In genomic region chr2:51982288-51982687, GRCm38 (mm10) we compare ENCODE assay signal across 10 mouse cellular contexts. TPM values are rescaled to one million over a fixed set of nuclear protein-coding genes. Genes with fewer than 3 reads are reported as not detected.
DNase-seq lines count a peak whose midpoint lies in the region; ATAC-seq and TF ChIP-seq lines count a peak whose summit lies in the region.
"Had no signal": no experiment of that assay in that cellular context is flagged by ENCODE, and none has a peak within 500 bp of the region (broad histone marks: within the 10 kb centered on the region; RNA-seq: fewer than 3 reads in every experiment).

No protein-coding gene starts in this region.

- intact Hi-C loops in left cerebral cortex, adult 2 months (cut with DNase I) = no loop called here

- no peak for TF ChIP-seq CTCF in left cerebral cortex, adult 2 months (IDR thresholded peaks at IDR 0.05)

- no peak for ATAC-seq in hindbrain, embryonic 13.5 days (ENCODE audit: low FRiP score)
- no peak for ATAC-seq in hindbrain, embryonic 11.5 days (ENCODE audit: low FRiP score)
- peak; percentile 81 for ATAC-seq in CD4-positive, CD25-positive, alpha-beta regulatory T cell, adult 4 months
- peak; percentile 85 for ATAC-seq in granulocyte monocyte progenitor cell, adult 5-6 weeks (replicated peaks; ENCODE audit: poor library complexity, severe bottlenecking)

- H3K27me3 ChIP-seq in hindbrain, embryonic 13.5 days = no peaks in the 10 kb centered on the region
- no peaks in the 10 kb centered on the region for H3K27me3 ChIP-seq in hindbrain, embryonic 11.5 days (ENCODE audit: control insufficient read depth, insufficient read depth, low read length)

- H3K9me3 ChIP-seq in hindbrain, embryonic 13.5 days = no peaks in the 10 kb centered on the region
- no peaks in the 10 kb centered on the region for H3K9me3 ChIP-seq in hindbrain, embryonic 11.5 days (ENCODE audit: control insufficient read depth, low read length)

- H3K4me1 ChIP-seq in hindbrain, embryonic 13.5 days (replicated peaks) = no peaks in the 10 kb centered on the region
- no peaks in the 10 kb centered on the region for H3K4me1 ChIP-seq in hindbrain, embryonic 11.5 days (replicated peaks; ENCODE audit: control insufficient read depth, insufficient read depth, low read length)

- no peaks in the 10 kb centered on the region for H3K36me3 ChIP-seq in hindbrain, embryonic 13.5 days
- no peaks in the 10 kb centered on the region for H3K36me3 ChIP-seq in hindbrain, embryonic 11.5 days (ENCODE audit: control insufficient read depth, insufficient read depth, low read length)

- H3K4me2 ChIP-seq in hindbrain, embryonic 13.5 days = 0 out of 2 replicates have a peak overlapping the region, but pooled peaks have one; percentile 4
- no peak overlapping the region for H3K4me2 ChIP-seq in hindbrain, embryonic 11.5 days (replicated peaks; ENCODE audit: low read depth, low read length)

- 79% methylated on average over 13 of the region's 13 CpGs for WGBS in hindbrain, embryonic 13.5 days
- 80% methylated on average over 13 of the region's 13 CpGs for WGBS in hindbrain, embryonic 11.5 days

- no peak for DNase-seq in hindbrain, embryonic 11.5 days (ENCODE audit: low spot score)
- DNase-seq in lung, postnatal 25 days (ENCODE audit: low spot score) = peak; percentile 17
- DNase-seq in left cerebral cortex, adult 2 months (ENCODE audit: extremely low spot score in 1 of 2, low spot score in 2 of 2) = no peak
- no peak for DNase-seq in retina, postnatal 1 day
- DNase-seq in right cerebral cortex, postnatal 14 days = no peak
- DNase-seq: layer of hippocampus, adult 9-11 months had no signal

- no peak overlapping the region for H3K4me3 ChIP-seq in hindbrain, embryonic 13.5 days
- H3K4me3 ChIP-seq in hindbrain, embryonic 11.5 days (ENCODE audit: low read depth, low read length) = no peak overlapping the region
- no peak overlapping the region for H3K4me3 ChIP-seq in left cerebral cortex, adult 2 months
- H3K4me3 ChIP-seq: erythroblast, embryonic 14.5 days had no signal

- no peak overlapping the region for H3K27ac ChIP-seq in hindbrain, embryonic 13.5 days
- no peak overlapping the region for H3K27ac ChIP-seq in hindbrain, embryonic 11.5 days (ENCODE audit: low read depth, low read length)
- no peak overlapping the region for H3K27ac ChIP-seq in left cerebral cortex, adult 2 months

- H3K9ac ChIP-seq in hindbrain, embryonic 13.5 days = no peak overlapping the region
- no peak overlapping the region for H3K9ac ChIP-seq in hindbrain, embryonic 11.5 days (ENCODE audit: low read depth, low read length)

RNA-seq across cellular contexts. Expression of gene Nmi, which starts 9.0 kb away (rescaled TPM):
- polyA plus RNA-seq in hindbrain, embryonic 13.5 days (2015; fragmentation: Nextera tagmentation; extraction: Ambion mirVana) = 5.8 and 6.4 TPM in 2 replicates
- polyA plus RNA-seq in hindbrain, embryonic 11.5 days (2014; fragmentation: Nextera tagmentation; extraction: Ambion mirVana) = 7.7 and 8.9 TPM in 2 replicates
- 100 to 1,000 TPM; 158 to 170 TPM for polyA plus RNA-seq in CD4-positive, CD25-positive, alpha-beta regulatory T cell, adult 4 months (2017; shearing (Covaris generic))
- 16.8 and 21.7 TPM in 2 replicates for total RNA-seq in granulocyte monocyte progenitor cell, adult 5-6 weeks (2014; fragmentation: Nextera tagmentation)
- total RNA-seq in granulocyte monocyte progenitor cell, adult 5-6 weeks (2017) = 44.8 and 59.3 TPM in 2 replicates
- total RNA-seq in left cerebral cortex, adult 2 months (2021) = 1 to 10 TPM; 2.5 to 3.3 TPM
- polyA plus RNA-seq: erythroblast, embryonic 14.5 days had no signal

RNA-seq across cellular contexts. Expression of gene Rbm43, which starts 47.3 kb away (rescaled TPM):
- polyA plus RNA-seq in hindbrain, embryonic 13.5 days (2015; fragmentation: Nextera tagmentation; extraction: Ambion mirVana) = 5.0 and 6.2 TPM in 2 replicates
- polyA plus RNA-seq in hindbrain, embryonic 11.5 days (2014; fragmentation: Nextera tagmentation; extraction: Ambion mirVana) = 6.9 and 10.4 TPM in 2 replicates
- polyA plus RNA-seq in CD4-positive, CD25-positive, alpha-beta regulatory T cell, adult 4 months (2017; shearing (Covaris generic)) = 10 to 100 TPM; 35.3 to 35.7 TPM
- total RNA-seq in granulocyte monocyte progenitor cell, adult 5-6 weeks (2014; fragmentation: Nextera tagmentation) = 31.2 and 37.1 TPM in 2 replicates
- 18.0 and 30.1 TPM in 2 replicates for total RNA-seq in granulocyte monocyte progenitor cell, adult 5-6 weeks (2017)
- total RNA-seq in left cerebral cortex, adult 2 months (2021) = 10 to 100 TPM; 15.4 to 15.6 TPM

RNA-seq across cellular contexts. Expression of gene Tnfaip6, which starts 55.5 kb away (rescaled TPM):
- polyA plus RNA-seq in hindbrain, embryonic 13.5 days (2015; fragmentation: Nextera tagmentation; extraction: Ambion mirVana) = 7.9 and 8.6 TPM in 2 replicates
- polyA plus RNA-seq in hindbrain, embryonic 11.5 days (2014; fragmentation: Nextera tagmentation; extraction: Ambion mirVana) = 30.1 and 31.2 TPM in 2 replicates
- not detected for polyA plus RNA-seq in CD4-positive, CD25-positive, alpha-beta regulatory T cell, adult 4 months (2017; shearing (Covaris generic))
- total RNA-seq in granulocyte monocyte progenitor cell, adult 5-6 weeks (2014; fragmentation: Nextera tagmentation) = 0.92 TPM in 1 of 2 replicates, not detected in the other
- 0.31 and 0.65 TPM in 2 replicates for total RNA-seq in granulocyte monocyte progenitor cell, adult 5-6 weeks (2017)
- 10 to 100 TPM in 1 of 2 experiments, 1 to 10 TPM in 1; 7.3 to 11.7 TPM for total RNA-seq in left cerebral cortex, adult 2 months (2021)
- polyA plus RNA-seq: erythroblast, embryonic 14.5 days had no signal

Comparison
In these comparisons a context has a peak if more than half of its experiments do, and no peak if none do; other contexts are left out.
1. ATAC-seq: peak in CD4-positive, CD25-positive, alpha-beta regulatory T cell, adult 4 months (single experiment) and granulocyte monocyte progenitor cell, adult 5-6 weeks (single experiment); none in hindbrain, embryonic 13.5 days (single experiment) and hindbrain, embryonic 11.5 days (single experiment).
2. RNA of gene Nmi, which starts 9.0 kb away (polyA plus RNA-seq): 158 to 170 TPM in CD4-positive, CD25-positive, alpha-beta regulatory T cell, adult 4 months; 7.7 to 8.9 TPM in hindbrain, embryonic 11.5 days and 5.8 to 6.4 TPM in hindbrain, embryonic 13.5 days; every median in the first group is over 10 times any median in the second.